Mouse (Mus musculus) stomach, embryonic 15.5 days (tissue): ENCODE data around the gene Xrcc5. TPM values are rescaled to one million over a fixed set of nuclear protein-coding genes. Genes with fewer than 3 reads are reported as not detected.

ENCODE experiments used
- ATAC-seq: fragments of 200-750 bp; cut with Nextera tagmentation; 2 replicates; pipeline ENCODE4 v1.8.0; 2017; ENCODE audit warnings: low read depth, moderate number of reproducible peaks, moderate TSS enrichment; ENCODE audit not compliant: insufficient read depth, low FRiP score
- H3K27ac ChIP-seq: fragments of 300-500 bp; sonication (generic); 2 replicates; pipeline ENCODE4 v1.5.1; 2015; ENCODE audit warnings: mild to moderate bottlenecking, inconsistent platforms
- H3K27me3 ChIP-seq: fragments of 300-500 bp; sonication (generic); replicated peaks from 2 replicates; pipeline ENCODE4 v1.6.1; 2015; ENCODE audit warnings: inconsistent platforms
- H3K36me3 ChIP-seq: fragments of 300-500 bp; sonication (generic); 2 replicates; pipeline ENCODE4 v1.6.1; 2015; ENCODE audit warnings: inconsistent platforms
- H3K4me1 ChIP-seq: fragments of 300-500 bp; sonication (generic); 2 replicates; pipeline ENCODE4 v1.6.1; 2015; ENCODE audit warnings: inconsistent platforms
- H3K4me2 ChIP-seq: fragments of 300-500 bp; sonication (generic); 2 replicates; pipeline ENCODE4 v1.6.1; 2015; ENCODE audit warnings: mild to moderate bottlenecking, inconsistent platforms
- H3K4me3 ChIP-seq: fragments of 300-500 bp; sonication (generic); replicated peaks from 2 replicates; pipeline ENCODE4 v1.5.1; 2015; ENCODE audit warnings: inconsistent platforms
- H3K9ac ChIP-seq: fragments of 300-500 bp; sonication (generic); 2 replicates; pipeline ENCODE4 v1.6.1; 2015; ENCODE audit warnings: inconsistent platforms
- H3K9me3 ChIP-seq: fragments of 300-500 bp; sonication (generic); 2 replicates; pipeline ENCODE4 v1.6.1; 2016; ENCODE audit warnings: inconsistent platforms
- WGBS: fragments of 180-500 bp; shearing (Covaris S2); methylation state at CpG from one replicate; pipeline ENCODE4 v1.1.7; 2015; 5-methylcytosine and 5-hydroxymethylcytosine counted together
- polyA plus RNA-seq: library from polyadenylated mRNA; unstranded; fragments of >200 nt; fragmentation: Nextera tagmentation; extraction: Ambion mirVana; gene quantifications from 2 replicates; pipeline ENCODE4 v1.2.1, GENCODE M21; 2015

Xrcc5 gene
- polyA plus RNA-seq, 1 experiment from 2014 or later, result 34.5 TPM

GRCm38 (mm10) chr1:72316901-72317300 is 9.7 kb downstream of the Xrcc5 start:
- no peak for ATAC-seq
- 68% methylated on average over 7 of the region's 7 CpGs for WGBS

GRCm38 (mm10) chr1:72320759-72321158 is 13.5 kb downstream of the Xrcc5 start:
- Histone ChIP-seq H3K4me1 (no peaks in the 10 kb centered on the region), H3K36me3 (peaks cover 9% of the 10 kb centered on the region; the same call in 1 of the 2 replicates), H3K4me3 (no peak overlapping the region), H3K4me2 (no peak overlapping the region), H3K27me3 (no peaks in the 10 kb centered on the region), H3K27ac (no peak overlapping the region), H3K9me3 (no peaks in the 10 kb centered on the region), H3K9ac (no peak overlapping the region)
- 89% methylated on average over 5 of the region's 5 CpGs for WGBS
- no peak for ATAC-seq

More at GRCm38 (mm10) chr1:72316901-72317300, 9.7 kb downstream of the Xrcc5 start:
- H3K9ac ChIP-seq, result no peak overlapping the region
- H3K9me3 ChIP-seq, result no peaks in the 10 kb centered on the region
- no peaks in the 10 kb centered on the region for H3K27me3 ChIP-seq
- H3K4me3 ChIP-seq, result no peak overlapping the region
- no peak overlapping the region for H3K27ac ChIP-seq
- H3K4me1 ChIP-seq, result no peaks in the 10 kb centered on the region
- peaks cover 12% of the 10 kb centered on the region; the same call in 1 of the 2 replicates for H3K36me3 ChIP-seq
- H3K4me2 ChIP-seq, result no peak overlapping the region

DNA sequence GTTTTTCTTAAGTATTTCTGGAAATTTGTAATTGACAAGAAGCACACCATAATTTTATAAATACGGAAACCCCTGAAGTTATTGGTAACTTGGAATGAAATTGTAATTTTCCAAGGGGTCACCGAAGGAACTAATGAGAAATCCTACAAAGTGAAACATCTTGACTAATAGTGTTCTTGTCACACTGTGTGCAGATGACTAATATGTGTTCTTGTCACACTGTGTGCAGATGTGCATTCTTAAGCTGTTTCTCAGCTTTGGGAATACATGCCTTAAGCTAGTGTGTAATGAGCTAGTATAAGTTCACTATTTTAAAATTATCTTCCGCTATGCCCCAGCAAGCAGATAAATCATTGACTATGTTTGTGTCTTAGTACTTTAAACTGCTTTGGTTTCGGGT is 16.0 kb downstream of the Xrcc5 start:
- no peak overlapping the region for H3K9ac ChIP-seq
- H3K9me3 ChIP-seq, result no peaks in the 10 kb centered on the region
- 92% methylated on average over 4 of the region's 4 CpGs for WGBS
- no peaks in the 10 kb centered on the region for H3K27me3 ChIP-seq
- no peak overlapping the region for H3K4me3 ChIP-seq
- H3K27ac ChIP-seq, result no peak overlapping the region
- ATAC-seq, result no peak
- peaks cover 16% of the 10 kb centered on the region; the same call in 1 of the 2 replicates for H3K36me3 ChIP-seq
- H3K4me1 ChIP-seq, result no peaks in the 10 kb centered on the region
- H3K4me2 ChIP-seq, result no peak overlapping the region

DNA sequence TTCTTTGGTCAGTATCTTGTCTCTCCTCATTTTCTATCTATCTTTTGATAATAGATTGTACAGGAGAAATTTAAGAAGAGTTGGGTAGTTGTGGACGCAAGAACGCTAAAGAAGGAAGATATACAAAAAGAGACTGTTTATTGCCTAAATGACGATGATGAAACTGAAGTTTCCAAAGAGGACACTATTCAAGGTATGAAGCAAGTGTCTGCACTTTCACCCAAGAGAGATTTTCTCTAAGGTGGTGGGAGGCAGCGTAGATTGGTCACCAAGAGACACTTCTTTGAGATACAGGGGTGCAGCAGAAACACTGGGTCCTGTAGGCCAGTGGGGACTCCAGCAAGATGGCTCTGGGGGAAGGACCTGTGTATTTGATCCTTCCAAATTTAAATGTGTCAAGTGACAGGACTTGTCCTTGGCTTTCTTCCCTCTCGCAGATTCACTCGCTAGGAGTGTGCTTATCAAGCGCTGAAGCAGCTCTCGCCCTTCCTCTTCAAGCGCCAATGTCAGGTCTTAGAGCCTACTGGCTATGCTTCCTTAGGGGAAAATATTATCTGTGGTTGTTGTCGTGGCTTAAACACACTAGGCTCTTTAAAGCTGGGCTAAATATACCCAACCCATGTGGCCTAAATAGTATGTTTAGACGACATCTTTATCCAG is 19.1 kb downstream of the Xrcc5 start:
- no peak overlapping the region for H3K4me3 ChIP-seq
- 90% methylated on average over 11 of the region's 11 CpGs for WGBS
- H3K4me1 ChIP-seq, result no peaks in the 10 kb centered on the region
- H3K9ac ChIP-seq, result no peak overlapping the region
- H3K9me3 ChIP-seq, result no peaks in the 10 kb centered on the region
- H3K36me3 ChIP-seq, result peaks cover 7% of the 10 kb centered on the region; the same call in 1 of the 2 replicates
- no peak overlapping the region for H3K27ac ChIP-seq
- no peak overlapping the region for H3K4me2 ChIP-seq
- no peaks in the 10 kb centered on the region for H3K27me3 ChIP-seq
- no peak for ATAC-seq

DNA sequence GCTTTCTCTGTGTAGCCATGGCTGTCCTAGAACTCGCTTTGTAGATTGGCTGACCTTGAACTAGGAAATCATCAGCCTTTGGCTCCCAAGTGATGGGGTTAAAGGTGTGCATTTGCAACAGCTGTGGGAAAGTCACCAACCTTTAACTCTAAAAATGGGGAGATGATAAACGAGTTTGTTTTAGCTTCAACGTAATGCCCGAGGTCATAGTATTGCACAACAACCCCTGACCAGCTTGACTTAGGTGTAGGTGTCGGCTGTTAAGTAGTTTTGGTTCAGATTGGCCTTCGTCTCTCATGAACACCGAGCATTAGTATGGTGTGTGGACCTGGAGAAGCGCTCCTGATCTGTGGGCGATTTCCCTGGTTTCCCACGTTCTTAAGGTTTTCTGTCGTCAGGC is 27.6 kb downstream of the Xrcc5 start:
- no peak for ATAC-seq
- H3K9ac ChIP-seq, result no peak overlapping the region
- H3K9me3 ChIP-seq, result no peaks in the 10 kb centered on the region
- H3K4me3 ChIP-seq, result no peak overlapping the region
- no peak overlapping the region for H3K27ac ChIP-seq
- H3K4me1 ChIP-seq, result no peaks in the 10 kb centered on the region
- H3K4me2 ChIP-seq, result no peak overlapping the region
- H3K36me3 ChIP-seq, result peaks cover 12% of the 10 kb centered on the region
- H3K27me3 ChIP-seq, result no peaks in the 10 kb centered on the region
- WGBS, result 84% methylated on average over 11 of the region's 11 CpGs

- no peak overlapping the region for H3K27ac ChIP-seq
- 93% methylated on average over 8 of the region's 8 CpGs for WGBS
- H3K36me3 ChIP-seq, result peaks cover 12% of the 10 kb centered on the region
These were observed 29.6 kb downstream of the Xrcc5 start for GRCm38 (mm10) chr1:72336780-72337179.

DNA sequence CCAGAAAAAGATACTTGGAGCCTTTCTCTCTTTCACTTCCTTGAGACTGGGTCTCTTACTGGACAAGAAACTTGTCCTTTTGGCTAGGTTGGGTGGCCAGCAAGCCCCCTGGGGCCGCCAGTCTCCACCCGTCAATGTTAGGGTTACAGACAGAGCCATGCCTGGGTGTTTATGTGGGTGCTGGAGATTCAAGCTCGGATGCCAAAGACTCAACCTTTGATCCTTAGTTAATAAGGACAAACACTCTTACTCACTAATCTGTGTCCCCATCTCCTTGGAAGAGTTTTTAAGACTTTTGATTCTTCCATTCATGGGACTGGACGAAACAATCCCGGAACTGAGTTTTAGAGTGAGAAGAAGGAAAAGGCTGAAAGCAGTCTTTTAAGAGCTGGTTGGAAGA is 31.1 kb downstream of the Xrcc5 start:
- ATAC-seq, result no peak
- no peak overlapping the region for H3K4me2 ChIP-seq

More at GRCm38 (mm10) chr1:72336780-72337179, 29.6 kb downstream of the Xrcc5 start:
- no peaks in the 10 kb centered on the region for H3K4me1 ChIP-seq
- H3K27me3 ChIP-seq, result no peaks in the 10 kb centered on the region
- no peak overlapping the region for H3K4me2 ChIP-seq
- H3K9me3 ChIP-seq, result no peaks in the 10 kb centered on the region
- ATAC-seq, result no peak
- H3K9ac ChIP-seq, result no peak overlapping the region
- no peak overlapping the region for H3K4me3 ChIP-seq

DNA sequence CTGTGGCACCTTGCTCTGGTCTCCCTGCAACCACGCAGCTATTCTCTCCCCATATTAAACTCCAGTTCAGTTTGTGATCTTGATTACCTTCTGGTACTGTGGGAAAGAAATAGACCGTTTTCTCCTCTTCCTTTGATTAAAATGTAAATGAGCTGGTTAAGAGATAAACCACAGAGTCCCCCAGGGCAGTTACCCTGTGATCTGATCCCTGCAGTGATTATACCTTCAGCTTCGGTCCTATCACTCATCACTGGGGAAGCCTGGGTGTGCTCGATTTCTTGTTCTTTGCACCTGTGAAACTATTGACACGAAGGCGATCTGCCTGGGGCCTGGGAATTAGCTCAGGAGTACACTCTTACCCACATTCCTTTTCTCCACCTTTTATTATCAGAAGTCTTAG is 40.7 kb downstream of the Xrcc5 start:
- H3K36me3 ChIP-seq, result peaks cover 8% of the 10 kb centered on the region

More for the DNA sequence above, 31.1 kb downstream of the Xrcc5 start:
- H3K9ac ChIP-seq, result no peak overlapping the region
- H3K9me3 ChIP-seq, result no peaks in the 10 kb centered on the region
- peaks cover 16% of the 10 kb centered on the region for H3K36me3 ChIP-seq
- no peaks in the 10 kb centered on the region for H3K4me1 ChIP-seq
- WGBS, result 92% methylated on average over 5 of the region's 5 CpGs
- no peak overlapping the region for H3K4me3 ChIP-seq
- no peak overlapping the region for H3K27ac ChIP-seq
- no peaks in the 10 kb centered on the region for H3K27me3 ChIP-seq

DNA sequence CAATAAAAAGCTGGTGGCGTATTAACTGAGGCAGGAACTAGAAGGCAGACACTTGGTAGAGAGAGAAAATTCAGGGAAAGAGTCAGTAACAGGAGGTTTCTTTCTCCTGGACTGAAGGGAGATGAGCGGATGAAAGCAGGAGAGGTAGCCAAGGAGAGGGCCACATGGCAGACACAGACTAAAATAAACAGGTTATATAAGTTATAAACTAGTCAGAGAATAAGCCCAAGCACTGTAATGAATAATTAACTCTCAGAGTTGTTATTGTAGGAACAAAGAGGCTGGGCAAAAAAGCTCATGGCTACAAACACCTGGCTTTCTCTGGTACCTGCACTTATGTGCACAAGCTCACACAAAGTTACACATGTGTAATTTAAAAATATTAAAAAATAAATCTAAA is 47.6 kb downstream of the Xrcc5 start:
- Histone ChIP-seq H3K27ac (no peak overlapping the region), H3K4me1 (no peaks in the 10 kb centered on the region), H3K36me3 (no peaks in the 10 kb centered on the region), H3K9ac (no peak overlapping the region), H3K4me2 (no peak overlapping the region), H3K27me3 (no peaks in the 10 kb centered on the region), H3K4me3 (no peak overlapping the region), H3K9me3 (no peaks in the 10 kb centered on the region)
- 87% methylated on average over 2 of the region's 2 CpGs for WGBS
- no peak for ATAC-seq

More for the DNA sequence above, 40.7 kb downstream of the Xrcc5 start:
- no peak overlapping the region for H3K4me2 ChIP-seq
- H3K4me3 ChIP-seq, result no peak overlapping the region
- no peaks in the 10 kb centered on the region for H3K27me3 ChIP-seq
- WGBS, result 76% methylated on average over 6 of the region's 6 CpGs
- H3K9ac ChIP-seq, result no peak overlapping the region
- ATAC-seq, result no peak
- no peak overlapping the region for H3K27ac ChIP-seq
- no peaks in the 10 kb centered on the region for H3K4me1 ChIP-seq
- H3K9me3 ChIP-seq, result no peaks in the 10 kb centered on the region

DNA sequence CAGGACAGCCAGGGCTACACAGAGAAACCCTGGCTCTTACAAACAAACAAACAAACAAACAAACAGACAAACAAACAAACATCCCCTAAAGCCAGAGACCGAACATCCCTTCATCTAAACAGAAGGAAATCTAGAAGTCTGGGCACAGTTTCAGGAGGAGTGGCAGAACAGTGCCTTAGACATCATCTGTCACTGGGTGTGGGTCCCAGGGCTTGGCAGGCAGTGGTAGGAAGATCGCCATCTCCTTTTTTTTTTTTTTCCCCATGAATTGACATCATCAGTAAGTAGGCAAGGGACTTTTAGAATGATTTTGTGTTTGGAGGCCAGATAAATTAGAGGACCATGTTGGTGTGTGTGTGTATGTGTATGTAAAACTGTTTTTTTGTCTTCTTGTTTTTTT is 51.0 kb downstream of the Xrcc5 start:
- Histone ChIP-seq H3K4me2 (no peak overlapping the region), H3K4me1 (no peaks in the 10 kb centered on the region), H3K27me3 (no peaks in the 10 kb centered on the region), H3K27ac (no peak overlapping the region), H3K9ac (no peak overlapping the region), H3K4me3 (no peak overlapping the region), H3K36me3 (0 out of 2 replicates have a peak, but pooled peaks cover under 1% of the 10 kb centered on the region), H3K9me3 (no peaks in the 10 kb centered on the region)
- no peak for ATAC-seq
- WGBS, result 94% methylated on average over 2 of the region's 2 CpGs

- H3K36me3 ChIP-seq, result 0 out of 2 replicates have a peak, but pooled peaks cover 3% of the 10 kb centered on the region
- H3K9me3 ChIP-seq, result no peaks in the 10 kb centered on the region
- no peak overlapping the region for H3K9ac ChIP-seq
- no peak overlapping the region for H3K4me2 ChIP-seq
- no peaks in the 10 kb centered on the region for H3K27me3 ChIP-seq
- H3K27ac ChIP-seq, result no peak overlapping the region
- no peaks in the 10 kb centered on the region for H3K4me1 ChIP-seq
- 88% methylated on average over 2 of the region's 2 CpGs for WGBS
- no peak overlapping the region for H3K4me3 ChIP-seq
- ATAC-seq, result no peak
These were observed 52.2 kb downstream of the Xrcc5 start for GRCm38 (mm10) chr1:72359462-72359861.

- Histone ChIP-seq H3K27me3 (no peaks in the 10 kb centered on the region), H3K4me1 (no peaks in the 10 kb centered on the region), H3K4me3 (no peak overlapping the region), H3K36me3 (0 out of 2 replicates have a peak, but pooled peaks cover 3% of the 10 kb centered on the region), H3K9ac (no peak overlapping the region), H3K9me3 (no peaks in the 10 kb centered on the region), H3K27ac (no peak overlapping the region), H3K4me2 (no peak overlapping the region)
- WGBS, result 85% methylated on average over 4 of the region's 4 CpGs
- ATAC-seq, result no peak
These were observed 53.6 kb downstream of the Xrcc5 start for GRCm38 (mm10) chr1:72360809-72361208.
